Mouse (Mus musculus): ENCODE data around the gene Gm49322. TPM values are rescaled to one million over a fixed set of nuclear protein-coding genes. Genes with fewer than 3 reads are reported as not detected.
A peak's percentile ranks its signal among the peaks of the same experiment; 100 is the strongest.
"Not testable (repeated sequence)": the region's sequence is repeated elsewhere in the genome, so short reads cannot be mapped to it uniquely, and the experiment has no call there.

The Gm49322 gene
- 1.4 TPM in 2 replicates for polyA plus RNA-seq (2015; fragmentation: Nextera tagmentation; extraction: Ambion mirVana)

- H3K4me3 ChIP-seq (replicated peaks; ENCODE audit: low read depth, low read length); H3K9ac ChIP-seq (ENCODE audit: low read depth, low read length); ATAC-seq (replicated peaks; ENCODE audit: low FRiP score, low read depth); H3K27ac ChIP-seq; H3K4me1 ChIP-seq (replicated peaks; ENCODE audit: insufficient read depth, low read length); H3K9me3 ChIP-seq (replicated peaks; ENCODE audit: low read length); DNase-seq (ENCODE audit: low spot score); H3K4me2 ChIP-seq (ENCODE audit: low read length); H3K27me3 ChIP-seq (ENCODE audit: insufficient read depth, low read length): not testable (repeated sequence)
- H3K36me3 ChIP-seq (ENCODE audit: insufficient read depth, low read length) = peaks cover 30% of the 10 kb centered on the region
- WGBS = 89% methylated on average over 3 of the region's 4 CpGs
Observed at GRCm38 (mm10) chr10:80605721-80606120, at the start of gene Gm49322. Gene Gm49322, plus strand, starts transcription at chr10:80606021.

DNA sequence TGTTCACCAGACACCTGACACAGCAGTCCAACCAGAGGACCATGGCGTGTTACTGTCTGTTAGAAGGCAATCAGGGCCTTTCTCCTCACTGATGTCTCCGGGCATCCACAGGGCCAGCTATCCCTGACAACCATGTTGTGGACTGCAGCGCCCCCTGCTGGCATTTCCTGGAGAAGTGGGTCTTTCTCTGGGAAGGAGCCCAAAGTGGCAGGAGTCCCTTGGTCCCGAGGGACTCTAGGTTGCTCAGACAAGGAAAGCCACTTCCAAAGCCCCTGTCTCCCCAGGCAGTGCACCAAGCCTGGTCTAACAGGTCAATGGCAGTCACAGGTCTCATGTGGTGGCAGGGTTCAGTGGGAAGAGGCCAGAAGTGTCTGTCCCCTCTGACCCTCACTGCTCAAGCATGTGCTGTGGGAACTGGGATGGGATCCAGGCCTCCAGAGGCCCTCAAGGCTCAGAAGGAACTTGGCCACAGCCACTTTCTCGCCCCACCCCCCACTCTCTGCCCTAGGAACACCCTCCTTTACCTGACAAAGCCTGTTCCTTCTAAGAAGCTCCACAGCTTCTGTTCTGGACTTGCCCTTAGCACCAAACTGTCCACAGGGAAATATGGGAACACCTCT lies 48.4 kb upstream of the Gm49322 start:
- TF ChIP-seq CTCF (IDR thresholded peaks at IDR 0.05; ENCODE audit: low read depth) = peak; percentile 82
- no peak for ATAC-seq (replicated peaks; ENCODE audit: low FRiP score, low read depth)
- Histone ChIP-seq H3K27ac (no peak overlapping the region), H3K4me2 (ENCODE audit: low read length) (no peak overlapping the region), H3K4me1 (replicated peaks; ENCODE audit: insufficient read depth, low read length) (peaks cover 15% of the 10 kb centered on the region), H3K36me3 (ENCODE audit: insufficient read depth, low read length) (no peaks in the 10 kb centered on the region), H3K9me3 (replicated peaks; ENCODE audit: low read length) (no peaks in the 10 kb centered on the region), H3K4me3 (replicated peaks; ENCODE audit: low read depth, low read length) (no peak overlapping the region), H3K9ac (ENCODE audit: low read depth, low read length) (no peak overlapping the region), H3K27me3 (ENCODE audit: insufficient read depth, low read length) (no peaks in the 10 kb centered on the region)
- 28% methylated on average over 5 of the region's 5 CpGs for WGBS
- peak; percentile 70 for DNase-seq (ENCODE audit: low spot score)

- no peak overlapping the region for H3K27ac ChIP-seq
- no peak for ATAC-seq (replicated peaks; ENCODE audit: low FRiP score, low read depth)
- no peak overlapping the region for H3K4me3 ChIP-seq (replicated peaks; ENCODE audit: low read depth, low read length)
- no peaks in the 10 kb centered on the region for H3K27me3 ChIP-seq (ENCODE audit: insufficient read depth, low read length)
- no peaks in the 10 kb centered on the region for H3K9me3 ChIP-seq (replicated peaks; ENCODE audit: low read length)
- H3K4me2 ChIP-seq (ENCODE audit: low read length) = no peak overlapping the region
- no peak for TF ChIP-seq CTCF (IDR thresholded peaks at IDR 0.05; ENCODE audit: low read depth)
- H3K9ac ChIP-seq (ENCODE audit: low read depth, low read length) = no peak overlapping the region
- H3K36me3 ChIP-seq (ENCODE audit: insufficient read depth, low read length) = no peaks in the 10 kb centered on the region
- H3K4me1 ChIP-seq (replicated peaks; ENCODE audit: insufficient read depth, low read length) = peaks cover 15% of the 10 kb centered on the region
- DNase-seq (ENCODE audit: low spot score) = no peak
- WGBS = 91% methylated on average over 7 of the region's 7 CpGs
Observed at GRCm38 (mm10) chr10:80559431-80559830, 46.4 kb upstream of the Gm49322 start.

- no peak for DNase-seq (ENCODE audit: low spot score)
- H3K36me3 ChIP-seq (ENCODE audit: insufficient read depth, low read length) = no peaks in the 10 kb centered on the region
- H3K27ac ChIP-seq = peak overlapping the region; percentile 89
- TF ChIP-seq CTCF (IDR thresholded peaks at IDR 0.05; ENCODE audit: low read depth) = no peak
- H3K4me2 ChIP-seq (ENCODE audit: low read length) = peak overlapping the region; percentile 89
- H3K9me3 ChIP-seq (replicated peaks; ENCODE audit: low read length) = no peaks in the 10 kb centered on the region
- H3K4me3 ChIP-seq (replicated peaks; ENCODE audit: low read depth, low read length) = peak overlapping the region; percentile 85
- no peak for ATAC-seq (replicated peaks; ENCODE audit: low FRiP score, low read depth)
- under 1% methylated on average over 13 of the region's 13 CpGs for WGBS
- no peaks in the 10 kb centered on the region for H3K27me3 ChIP-seq (ENCODE audit: insufficient read depth, low read length)
- H3K9ac ChIP-seq (ENCODE audit: low read depth, low read length) = peak overlapping the region; percentile 98
- peaks cover 15% of the 10 kb centered on the region for H3K4me1 ChIP-seq (replicated peaks; ENCODE audit: insufficient read depth, low read length)
Observed at GRCm38 (mm10) chr10:80560621-80561020, 45.2 kb upstream of the Gm49322 start.

DNA sequence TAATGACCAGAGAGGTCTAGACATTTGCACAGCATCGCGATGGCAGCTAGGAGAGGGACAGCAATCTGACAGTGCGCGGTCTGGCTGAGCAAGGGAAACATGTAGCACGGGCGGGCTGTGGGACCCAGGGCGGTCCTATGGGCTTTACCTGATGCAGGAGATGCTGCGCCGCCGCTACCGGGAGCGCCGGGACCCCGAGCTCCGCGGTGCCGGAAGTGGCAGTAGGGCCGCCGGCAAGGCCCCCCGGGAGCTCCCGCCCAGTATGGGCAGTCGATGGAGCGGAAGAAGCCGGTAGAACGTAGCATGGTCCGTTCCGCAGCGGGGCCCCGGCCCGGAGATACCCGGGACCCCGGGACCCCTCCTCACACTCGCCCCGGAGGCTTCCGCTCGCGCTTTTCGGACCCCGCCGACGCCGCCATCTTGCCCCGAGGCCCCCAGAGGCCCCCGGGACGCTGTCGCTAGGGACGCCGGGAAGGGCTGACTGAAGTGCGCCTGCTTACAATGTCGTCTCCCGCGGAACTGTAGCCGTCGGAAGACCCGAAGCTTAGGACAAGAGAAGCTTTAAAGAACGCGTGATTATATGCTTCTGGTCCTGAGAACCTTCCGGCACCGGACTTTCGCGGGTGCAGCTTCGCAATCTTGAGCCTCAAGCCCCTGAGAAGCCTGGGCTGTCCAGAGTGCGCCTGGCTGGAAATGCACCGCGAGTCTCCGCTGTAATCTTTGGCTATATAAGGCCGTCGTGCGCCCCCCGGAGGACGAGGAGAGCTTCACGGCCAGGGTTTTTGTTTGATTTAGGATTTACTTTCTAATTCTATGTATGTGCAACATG lies 44.5 kb upstream of the Gm49322 start, which contains the start of gene Rexo1:
Rexo1 (minus strand) TSS at position 445 of the 829 bp plus-strand sequence.
- Histone ChIP-seq H3K4me1 (replicated peaks; ENCODE audit: insufficient read depth, low read length) (peaks cover 15% of the 10 kb centered on the region), H3K36me3 (ENCODE audit: insufficient read depth, low read length) (no peaks in the 10 kb centered on the region), H3K27me3 (ENCODE audit: insufficient read depth, low read length) (no peaks in the 10 kb centered on the region), H3K9ac (ENCODE audit: low read depth, low read length) (peak within 1 kb of the TSS; percentile 98), H3K4me2 (ENCODE audit: low read length) (peak within 1 kb of the TSS; percentile 89), H3K9me3 (replicated peaks; ENCODE audit: low read length) (no peaks in the 10 kb centered on the region), H3K27ac (peak within 1 kb of the TSS; percentile 89), H3K4me3 (replicated peaks; ENCODE audit: low read depth, low read length) (peak within 1 kb of the TSS; percentile 85)
- ATAC-seq (replicated peaks; ENCODE audit: low FRiP score, low read depth) (peak; percentile 72), DNase-seq (ENCODE audit: low spot score) (peak; percentile 98)
- WGBS = under 1% methylated on average over 57 of the region's 72 CpGs
- TF ChIP-seq CTCF (IDR thresholded peaks at IDR 0.05; ENCODE audit: low read depth) = peak; percentile 82

GRCm38 (mm10) chr10:80566375-80567092 lies 39.3 kb upstream of the Gm49322 start:
- Histone ChIP-seq H3K4me3 (replicated peaks; ENCODE audit: low read depth, low read length) (no peak overlapping the region), H3K4me2 (ENCODE audit: low read length) (no peak overlapping the region), H3K36me3 (ENCODE audit: insufficient read depth, low read length) (peaks cover 5% of the 10 kb centered on the region; the same call in 1 of the 2 replicates), H3K9ac (ENCODE audit: low read depth, low read length) (no peak overlapping the region), H3K27ac (no peak overlapping the region), H3K9me3 (replicated peaks; ENCODE audit: low read length) (no peaks in the 10 kb centered on the region), H3K4me1 (replicated peaks; ENCODE audit: insufficient read depth, low read length) (peaks cover 19% of the 10 kb centered on the region), H3K27me3 (ENCODE audit: insufficient read depth, low read length) (no peaks in the 10 kb centered on the region)
- no peak; the same call in 1 of the 2 replicates for ATAC-seq (replicated peaks; ENCODE audit: low FRiP score, low read depth)
- peak; percentile 87 for DNase-seq (ENCODE audit: low spot score)
- 26% methylated on average over 17 of the region's 17 CpGs for WGBS
- TF ChIP-seq CTCF (IDR thresholded peaks at IDR 0.05; ENCODE audit: low read depth) = peak; percentile 89

Measured in kidney, postnatal 0 days (tissue).